Mouse (Mus musculus) retina, embryonic 14.5 days (tissue): ENCODE data around the gene Zfp866.

ENCODE experiments used
- DNase-seq: peaks from one replicate; pipeline ENCODE4 v3.0.0-alpha.2; 2015; ENCODE audit warnings: low spot score

Gene Zfp866

DNA sequence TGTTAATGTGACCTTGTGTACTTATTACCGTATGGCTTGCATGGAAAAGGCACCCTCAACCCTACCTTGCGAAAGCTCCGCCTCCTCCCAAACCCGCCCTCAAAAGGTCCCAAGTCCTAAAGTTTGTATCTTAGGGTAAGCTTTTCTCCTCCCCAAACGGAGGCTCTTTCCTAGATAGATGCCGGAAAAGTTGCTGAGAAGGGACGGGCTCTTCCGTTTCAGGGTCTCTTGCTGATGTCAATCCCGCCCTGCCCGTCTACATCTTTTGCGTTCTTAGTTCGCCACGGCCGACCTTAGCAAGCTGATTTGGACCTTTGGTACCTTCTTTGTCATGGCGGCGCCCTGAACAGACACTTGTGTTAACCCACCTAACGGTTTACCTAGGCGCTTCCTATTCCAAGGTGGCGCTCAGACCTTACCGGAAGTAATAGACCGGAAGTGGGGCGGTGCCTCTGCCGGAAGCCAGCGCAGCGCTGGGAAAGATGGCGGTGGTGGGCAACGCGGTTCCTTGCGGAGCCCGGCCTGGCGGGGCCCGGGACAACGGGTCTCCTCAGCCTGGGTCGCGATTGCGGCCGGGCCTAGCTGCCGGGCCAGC is at the start of gene Zfp866, which contains the start of gene Atp13a1:
Zfp866 (minus strand) TSS at position 406 of the 595 bp plus-strand sequence.
Atp13a1 (plus strand) TSS at position 391 of the 595 bp plus-strand sequence.
- DNase-seq = peak; percentile 93

DNA sequence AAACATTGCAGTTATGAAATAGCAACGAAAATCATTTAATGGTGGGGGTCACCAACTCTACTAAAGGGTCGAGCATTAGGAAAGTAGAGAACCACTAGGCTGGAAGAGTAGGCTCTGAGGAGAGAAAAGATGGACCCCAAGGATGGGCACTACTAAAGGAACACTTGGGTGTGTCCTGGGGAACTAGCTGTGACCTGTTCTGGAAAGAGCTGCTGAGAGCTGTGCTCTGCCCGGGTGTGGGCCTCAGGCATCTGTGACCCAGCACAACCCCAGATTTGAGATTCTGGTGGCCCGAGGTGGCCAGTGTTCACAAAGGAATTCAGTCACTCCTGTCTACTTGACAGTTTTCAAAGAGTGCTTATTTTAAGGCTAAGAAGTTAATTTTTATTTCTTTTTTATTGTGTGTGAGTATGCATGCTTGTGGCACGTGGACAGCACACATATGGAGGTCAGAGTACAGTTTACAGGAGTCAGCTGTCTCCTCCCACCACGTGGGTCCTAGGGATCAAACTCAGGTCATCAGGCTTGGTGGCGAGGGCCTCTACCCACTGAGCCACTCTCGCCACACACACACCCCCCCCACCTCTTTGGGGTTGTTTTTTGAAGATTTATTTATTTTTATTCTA is 46.2 kb upstream of the Zfp866 start:
- DNase-seq = no peak

DNA sequence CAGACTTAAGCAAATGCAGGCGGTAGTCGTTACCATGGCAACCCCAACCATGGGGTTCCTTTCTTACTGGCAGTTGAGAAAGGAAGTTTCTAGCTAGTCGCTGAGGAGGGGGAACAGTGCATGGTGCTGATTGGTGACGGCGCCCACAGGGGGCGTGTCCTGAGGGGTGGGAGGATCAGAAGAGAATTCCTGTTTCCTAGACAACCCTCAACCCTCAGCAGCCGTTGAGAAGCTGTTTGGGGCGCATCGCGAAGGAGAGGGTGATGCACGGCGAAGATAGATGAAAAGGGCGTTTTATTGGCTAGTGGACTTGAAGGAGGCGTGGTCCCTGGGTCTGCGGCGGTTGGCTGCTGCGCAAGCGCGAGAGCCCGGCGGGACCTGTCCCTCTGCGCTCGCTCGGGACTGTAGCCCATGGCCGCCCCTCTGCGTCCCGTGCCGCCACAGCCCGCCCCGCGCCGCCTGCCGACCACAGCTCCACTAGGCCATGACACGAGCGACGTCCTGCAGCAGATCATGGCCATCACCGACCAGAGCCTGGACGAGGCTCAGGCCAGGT is 41.4 kb upstream of the Zfp866 start, which contains the start of gene Pbx4:
Pbx4 (plus strand) TSS at position 194 of the 556 bp plus-strand sequence.
- peak; percentile 96 for DNase-seq

DNA sequence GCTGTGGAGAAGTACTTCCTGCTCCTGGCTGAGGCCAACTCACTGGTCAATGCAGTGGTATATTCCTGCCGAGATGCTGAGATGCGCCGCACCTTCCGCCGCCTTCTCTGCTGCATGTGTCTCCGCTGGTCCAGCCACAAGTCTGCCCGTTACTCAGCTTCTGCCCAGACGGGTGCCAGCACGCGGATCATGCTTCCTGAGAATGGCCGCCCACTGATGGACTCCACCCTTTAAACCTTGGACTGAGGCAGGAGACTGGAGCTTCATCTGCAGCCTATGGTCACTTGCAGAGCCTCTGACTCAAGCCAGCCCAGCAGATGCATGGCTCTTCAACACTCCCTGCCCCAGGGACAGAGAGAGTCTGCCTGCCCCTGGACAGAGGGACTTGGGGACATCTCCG is 35.4 kb upstream of the Zfp866 start:
- no peak for DNase-seq

DNA sequence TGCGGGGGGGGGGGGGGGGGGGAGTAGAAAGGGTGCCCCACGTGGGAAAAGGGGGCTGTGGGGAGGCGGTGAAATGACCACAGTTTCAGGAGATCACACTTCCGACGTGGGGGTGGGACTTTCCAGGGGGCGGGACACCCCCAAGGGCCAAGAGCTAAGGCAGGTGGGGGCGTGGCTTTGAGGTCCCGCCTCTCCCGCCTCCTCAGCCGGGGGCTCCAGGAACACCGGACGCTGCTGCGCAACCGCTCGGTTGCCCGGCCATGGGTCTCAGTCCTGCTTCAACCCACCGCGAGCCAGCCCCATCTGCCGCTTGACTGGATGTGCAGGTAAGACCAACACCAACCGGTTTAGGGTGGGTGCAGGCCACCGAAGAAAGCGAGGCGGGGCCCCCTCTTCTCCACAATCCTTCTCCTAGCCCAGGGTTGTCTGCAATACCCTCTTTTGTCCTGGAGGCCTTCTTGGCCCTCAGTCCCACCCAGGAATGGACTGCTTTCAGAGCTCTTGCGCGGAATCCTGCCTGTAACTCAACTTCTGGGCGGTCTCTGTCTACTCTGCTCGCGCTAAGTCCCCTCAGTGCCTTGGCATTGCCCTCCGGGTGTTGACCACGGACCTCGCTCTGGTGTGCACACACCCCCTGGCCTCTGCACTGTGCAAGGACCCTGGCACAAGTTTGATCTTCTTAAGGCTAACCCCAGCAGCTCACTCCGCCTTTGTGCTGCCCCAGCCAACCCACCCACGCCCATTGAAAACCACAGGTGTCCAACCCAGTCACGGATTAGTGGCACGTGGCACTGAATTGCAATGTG is 31.6 kb upstream of the Zfp866 start, which contains the start of gene Lpar2:
Lpar2 (plus strand) TSS at position 44 of the 806 bp plus-strand sequence.
- peak; percentile 64 for DNase-seq

- peak; percentile 71 for DNase-seq
Measured at GRCm38 (mm10) chr8:69821971-69822385, 31.0 kb upstream of the Zfp866 start.

- no peak for DNase-seq
Measured at GRCm38 (mm10) chr8:69820466-69820865, 29.5 kb upstream of the Zfp866 start.

GRCm38 (mm10) chr8:69815396-69815795 is 24.4 kb upstream of the Zfp866 start:
- DNase-seq = no peak

GRCm38 (mm10) chr8:69814881-69815280 is 23.9 kb upstream of the Zfp866 start:
- DNase-seq = no peak

DNA sequence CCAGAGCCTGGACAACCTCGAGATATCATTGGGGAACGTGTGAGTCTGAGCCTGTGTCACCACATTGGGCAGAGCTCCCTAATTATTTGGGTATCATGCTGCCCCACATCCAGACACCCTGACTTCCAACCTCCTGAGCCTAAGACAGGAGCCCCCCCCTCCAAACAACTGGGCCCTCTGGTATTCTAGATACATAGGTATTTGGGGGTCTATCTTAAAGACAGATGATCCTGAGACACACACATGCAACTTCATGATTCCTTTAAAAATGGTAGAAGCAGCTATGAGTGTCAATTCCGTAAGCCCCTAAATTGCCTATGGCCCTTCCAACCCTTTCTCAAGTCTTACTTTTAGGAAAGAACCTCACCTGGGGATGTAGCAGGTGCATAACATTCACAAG is 18.8 kb upstream of the Zfp866 start:
- no peak for DNase-seq

GRCm38 (mm10) chr8:69808864-69809403 is 18.0 kb upstream of the Zfp866 start:
- peak; percentile 38 for DNase-seq

DNA sequence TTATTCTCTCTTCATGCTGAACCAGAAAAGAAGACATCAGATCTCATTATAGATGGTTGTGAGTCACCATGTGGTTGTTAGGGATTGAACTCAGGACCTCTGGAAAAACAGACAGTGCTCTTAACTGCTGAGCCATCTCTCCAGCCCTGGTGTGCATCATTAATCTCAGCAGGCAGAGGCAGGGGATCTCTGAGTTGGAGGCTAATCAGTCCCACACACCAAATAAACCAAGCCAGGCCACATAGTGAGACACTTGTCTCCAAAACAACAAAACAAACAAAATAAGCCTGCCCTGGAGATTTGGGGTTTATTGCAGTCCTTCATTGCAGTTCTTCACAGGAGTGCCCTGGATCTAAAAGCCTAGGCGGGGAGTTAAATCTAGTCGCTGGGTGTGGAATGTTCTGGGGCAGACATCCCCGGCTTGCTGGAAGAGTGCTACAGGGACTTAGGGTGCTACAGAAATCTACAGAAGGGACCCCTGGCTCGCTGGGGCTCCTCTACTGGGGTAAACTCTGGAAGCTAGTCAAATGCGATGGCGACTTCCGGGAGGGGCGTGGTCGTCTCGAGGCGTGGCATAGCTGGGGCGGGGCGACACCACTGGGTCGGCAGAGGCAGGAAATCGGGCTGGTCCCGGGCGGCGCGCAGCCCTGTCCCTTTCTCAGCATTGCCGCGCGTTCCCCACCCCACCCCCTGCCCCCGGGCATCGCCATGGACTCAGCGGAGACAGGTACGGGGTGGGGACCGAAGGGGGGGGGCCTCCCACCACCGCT is 17.3 kb upstream of the Zfp866 start, which contains the start of gene Gmip:
Gmip (plus strand) TSS at position 586 of the 770 bp plus-strand sequence.
- peak; percentile 80 for DNase-seq

GRCm38 (mm10) chr8:69807236-69807635 is 16.3 kb upstream of the Zfp866 start:
- no peak for DNase-seq

- no peak for DNase-seq
Measured at GRCm38 (mm10) chr8:69805491-69805890, 14.5 kb upstream of the Zfp866 start.

DNA sequence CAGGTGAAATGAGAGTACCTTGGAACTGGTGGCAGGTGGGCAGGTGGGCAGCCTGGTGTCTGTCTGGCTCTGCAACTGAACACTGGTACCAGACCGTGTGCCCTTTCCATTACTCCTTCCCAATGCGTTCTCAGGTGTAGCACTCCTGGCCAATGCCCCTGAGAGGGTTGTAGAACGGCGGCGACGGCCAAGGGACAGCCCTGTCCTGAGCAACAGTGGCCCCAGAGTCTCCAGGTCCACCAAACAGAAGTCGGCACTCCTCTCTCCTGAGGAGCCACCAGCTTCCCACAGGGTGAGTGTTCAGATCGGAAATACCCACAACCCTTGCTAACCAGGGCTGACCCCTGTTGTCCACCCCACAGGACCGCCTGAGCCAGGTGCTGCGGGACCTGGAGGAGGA is 14.1 kb upstream of the Zfp866 start:
- no peak for DNase-seq

- DNase-seq = no peak
Measured at GRCm38 (mm10) chr8:69804537-69804936, 13.6 kb upstream of the Zfp866 start.

GRCm38 (mm10) chr8:69803366-69803765 is 12.4 kb upstream of the Zfp866 start:
- no peak for DNase-seq

- no peak for DNase-seq
Measured at GRCm38 (mm10) chr8:69802216-69802615, 11.2 kb upstream of the Zfp866 start.

DNA sequence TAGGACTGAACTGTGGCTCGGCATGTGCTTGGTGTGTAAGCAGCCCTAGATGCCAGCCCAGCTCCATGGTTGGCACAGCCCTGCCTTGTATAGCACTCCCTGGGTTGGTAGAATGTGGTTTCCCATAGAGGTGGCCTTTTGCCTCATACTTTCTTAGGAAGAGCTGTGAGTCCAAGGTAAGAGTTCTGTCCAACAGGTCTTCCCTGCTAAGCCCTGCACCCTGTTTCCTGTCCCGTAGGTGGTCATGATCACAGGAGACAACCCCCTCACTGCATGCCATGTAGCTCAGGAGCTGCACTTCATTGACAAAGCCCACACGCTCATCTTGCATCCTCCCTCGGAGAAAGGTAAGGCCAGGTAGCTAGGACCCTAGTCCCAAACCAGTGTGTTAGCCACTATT is 10.8 kb upstream of the Zfp866 start:
- DNase-seq = no peak

DNA sequence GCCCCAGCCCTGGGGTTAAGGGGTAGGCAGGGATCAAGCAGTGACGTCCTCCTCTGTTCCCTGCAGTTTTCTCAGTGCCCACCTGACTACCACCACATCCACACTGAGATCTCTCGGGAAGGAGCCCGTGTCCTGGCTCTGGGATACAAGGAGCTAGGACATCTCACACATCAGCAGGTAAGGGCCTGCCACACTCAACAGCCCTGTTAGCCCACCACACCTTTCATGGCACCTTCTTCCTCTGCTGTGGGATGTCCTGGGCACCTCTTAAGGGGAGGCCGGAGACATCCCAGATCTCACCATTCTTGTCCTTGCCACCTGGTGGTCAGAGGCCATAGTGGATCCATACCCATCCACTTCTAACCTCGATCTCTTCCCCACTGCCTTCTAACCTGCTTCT is 9.0 kb upstream of the Zfp866 start:
- no peak for DNase-seq

- no peak for DNase-seq
Measured at GRCm38 (mm10) chr8:69799261-69799660, 8.3 kb upstream of the Zfp866 start.
